Mouse (Mus musculus) CD4-positive naive resting alpha-beta T cell, adult 57 days (primary cell): ENCODE measurements around the gene Hist1h1t. TPM values are rescaled to one million over a fixed set of nuclear protein-coding genes. Genes with fewer than 3 reads are reported as not detected.

Source experiments
- total RNA-seq: library from RNA; stranded (reverse); gene quantifications from one replicate; pipeline ENCODE4 v1.2.4, GENCODE M21; 2023

Hist1h1t gene
- total RNA-seq = not detected

DNA sequence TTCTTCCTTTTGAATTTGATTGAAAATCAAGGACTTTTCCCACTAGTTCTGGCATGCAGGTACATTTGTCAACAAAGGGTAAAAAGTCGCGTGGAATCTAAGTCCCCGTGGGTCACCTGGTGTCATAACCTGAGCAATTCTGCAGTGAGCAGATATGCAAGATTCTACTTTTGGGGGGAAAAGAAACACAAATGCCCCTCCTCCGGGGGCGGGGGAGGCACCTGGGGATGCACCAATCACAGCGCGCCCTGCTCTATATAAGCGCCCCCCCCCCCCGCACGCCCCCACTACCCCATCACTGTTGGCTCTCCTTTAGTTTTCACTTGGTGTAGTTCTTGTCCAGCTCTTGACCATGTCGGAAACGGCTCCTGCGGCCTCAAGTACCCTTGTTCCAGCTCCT lies at the start of gene Hist1h1t:
TSS of gene Hist1h1t (plus strand) at position 301 of the 400 bp plus-strand sequence.

DNA sequence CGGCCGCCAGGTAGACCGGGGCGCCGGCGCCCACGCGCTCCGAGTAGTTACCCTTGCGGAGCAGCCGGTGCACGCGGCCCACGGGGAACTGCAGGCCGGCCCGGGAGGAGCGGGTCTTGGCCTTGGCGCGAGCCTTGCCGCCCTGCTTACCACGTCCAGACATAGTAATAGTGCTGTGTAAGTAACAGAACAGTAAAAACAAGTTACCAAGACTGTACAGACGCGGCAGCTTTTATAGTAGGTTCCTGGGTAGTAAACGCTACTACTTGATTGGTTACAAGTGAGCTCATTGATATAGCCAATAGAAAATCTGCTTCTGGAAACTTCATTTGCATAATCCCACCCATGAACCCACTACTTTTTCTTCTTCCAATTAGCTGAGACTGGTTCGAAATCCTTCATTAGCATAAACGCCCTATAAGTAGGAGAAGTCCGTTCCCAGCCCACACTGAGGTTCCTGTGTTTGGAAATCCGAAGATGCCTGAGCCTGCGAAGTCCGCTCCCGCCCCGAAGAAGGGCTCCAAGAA lies 11.8 kb upstream of the Hist1h1t start, which contains the start of the genes Hist1h2ac and Hist1h2bc:
TSS of gene Hist1h2ac (minus strand) at position 194 of the 527 bp plus-strand sequence.
TSS of gene Hist1h2bc (plus strand) at position 445 of the 527 bp plus-strand sequence.

DNA sequence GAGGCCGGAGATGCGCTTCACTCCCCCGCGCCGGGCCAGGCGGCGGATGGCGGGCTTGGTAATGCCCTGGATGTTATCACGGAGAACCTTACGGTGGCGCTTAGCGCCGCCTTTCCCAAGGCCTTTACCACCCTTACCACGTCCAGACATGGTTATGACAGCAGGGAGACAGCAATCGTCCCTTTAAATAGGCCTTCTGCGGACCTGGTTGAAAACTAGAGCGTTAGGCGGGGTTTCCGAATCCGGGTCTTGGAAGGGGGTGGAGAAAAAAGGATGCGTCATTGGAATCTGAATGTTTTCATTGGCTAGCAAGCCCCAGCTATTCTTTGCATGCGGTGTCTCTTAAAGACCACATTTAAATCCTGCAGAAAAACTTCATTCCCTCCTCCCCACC lies 2.7 kb downstream of the Hist1h1t start, which contains the start of gene Hist1h4c:
TSS of gene Hist1h4c (minus strand) at position 155 of the 394 bp plus-strand sequence.

DNA sequence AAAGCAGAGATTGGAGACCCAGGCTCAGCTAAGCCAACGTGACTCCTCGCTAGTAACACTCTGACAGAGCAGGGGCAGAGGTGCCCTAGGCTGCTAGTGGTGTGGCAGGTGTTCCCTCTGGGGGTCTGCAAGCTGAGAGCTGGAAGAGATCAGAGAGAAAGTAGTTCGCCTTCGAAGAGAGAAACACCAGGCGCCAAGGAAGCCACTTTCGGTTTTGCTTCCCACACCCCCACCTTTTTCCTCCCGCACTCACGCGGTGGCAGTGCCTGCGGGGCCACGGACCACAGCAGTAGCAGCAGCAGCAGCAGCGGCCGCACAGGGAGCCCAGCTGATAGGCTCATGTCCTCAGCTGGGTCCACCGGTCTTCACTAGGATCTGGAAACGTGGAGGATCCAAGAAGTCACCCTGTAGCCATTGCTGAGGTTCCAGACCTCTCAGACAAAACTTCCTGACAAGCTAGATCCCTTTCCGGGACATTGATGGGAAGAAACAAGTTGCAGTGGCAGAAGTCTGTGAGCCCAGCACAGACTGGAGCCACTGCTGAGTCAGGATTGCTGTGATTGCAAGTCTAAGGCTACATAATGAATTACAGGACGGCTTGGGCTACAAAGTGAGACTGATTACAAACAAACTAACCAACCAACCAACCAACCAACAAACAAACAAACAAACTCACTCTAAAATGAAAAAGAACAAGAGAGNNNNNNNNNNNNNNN lies 14.9 kb downstream of the Hist1h1t start, which contains the start of gene Hfe:
TSS of gene Hfe (minus strand) at position 481 of the 716 bp plus-strand sequence.

DNA sequence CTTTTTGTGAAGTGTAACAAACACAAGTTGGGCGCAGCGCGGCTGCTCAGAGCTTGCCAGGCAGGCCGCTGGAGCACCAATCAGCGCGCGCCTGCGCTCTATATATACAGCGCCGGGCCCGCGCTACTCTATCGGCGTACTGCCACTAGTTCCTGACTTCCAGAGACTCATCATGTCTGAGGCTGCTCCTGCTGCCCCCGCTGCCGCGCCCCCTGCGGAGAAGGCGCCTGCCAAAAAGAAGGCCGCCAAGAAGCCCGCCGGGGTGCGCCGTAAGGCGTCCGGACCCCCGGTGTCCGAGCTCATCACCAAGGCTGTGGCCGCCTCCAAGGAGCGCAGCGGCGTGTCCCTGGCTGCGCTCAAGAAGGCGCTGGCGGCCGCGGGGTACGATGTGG lies 43.1 kb downstream of the Hist1h1t start, which contains the start of gene Hist1h1c:
TSS of gene Hist1h1c (plus strand) at position 132 of the 392 bp plus-strand sequence.

DNA sequence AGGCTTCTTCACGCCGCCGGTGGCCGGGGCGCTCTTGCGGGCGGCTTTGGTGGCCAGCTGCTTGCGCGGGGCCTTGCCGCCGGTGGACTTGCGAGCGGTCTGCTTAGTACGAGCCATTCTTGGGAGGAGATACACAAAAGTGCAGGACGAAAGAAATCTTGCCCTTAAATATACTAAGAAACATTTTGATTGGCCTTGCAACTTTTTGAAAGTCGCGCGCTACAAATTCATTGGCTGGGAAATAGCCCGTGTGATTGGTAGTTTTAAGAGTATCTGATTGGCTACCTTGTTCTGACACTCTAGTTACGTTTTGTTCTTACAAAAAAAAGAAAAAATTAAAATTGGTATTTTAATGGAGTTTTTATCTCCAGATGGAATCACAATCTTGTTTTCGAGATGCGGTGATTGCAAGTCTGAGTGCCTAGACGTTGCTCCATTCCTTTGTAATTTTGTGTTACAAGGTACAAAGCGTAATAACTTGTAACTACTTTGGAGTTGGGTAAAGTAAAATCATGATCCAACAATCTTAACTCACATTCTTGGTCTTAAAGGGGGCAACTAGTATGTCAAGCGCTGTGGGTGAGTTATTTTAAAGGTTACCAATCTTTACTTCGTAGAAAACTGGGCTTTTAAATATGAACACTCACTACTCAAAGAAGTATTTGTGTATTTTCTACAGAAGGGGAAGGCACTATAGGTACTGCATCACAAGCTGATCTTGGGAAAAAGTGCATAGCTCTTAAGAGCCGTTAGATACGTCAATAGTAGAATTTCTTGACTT lies 50.0 kb downstream of the Hist1h1t start, which contains the start of gene Hist1h3c:
TSS of gene Hist1h3c (minus strand) at position 222 of the 781 bp plus-strand sequence.

Other genes with a start within 250 kb of the Hist1h1t start
- not detected for gene Btn1a1, start 229.9 kb upstream of the Hist1h1t start, total RNA-seq
- gene Btn2a2, start 207.0 kb upstream of the Hist1h1t start, total RNA-seq = not detected
- gene Hist1h4h, start 164.8 kb upstream of the Hist1h1t start, total RNA-seq = 194 TPM
- gene Hist1h2af, start 161.9 kb upstream of the Hist1h1t start, total RNA-seq = 10.1 TPM
- gene Hist1h3g, start 160.4 kb upstream of the Hist1h1t start, total RNA-seq = not detected
- 4.1 TPM for gene Hist1h2bh, start 152.4 kb upstream of the Hist1h1t start, total RNA-seq
- gene Hist1h3f, start 151.8 kb upstream of the Hist1h1t start, total RNA-seq = 49.5 TPM
- gene Hist1h4f, start 144.2 kb upstream of the Hist1h1t start, total RNA-seq = 34.0 TPM
- gene Hist1h1d, start 142.6 kb upstream of the Hist1h1t start, total RNA-seq = 5.9 TPM
- 112 TPM for gene Hist1h3e, start 133.4 kb upstream of the Hist1h1t start, total RNA-seq
- 7.7 TPM for gene Hist1h2ae, start 124.6 kb upstream of the Hist1h1t start, total RNA-seq
- 132 TPM for gene Hist1h2bg, start 124.4 kb upstream of the Hist1h1t start, total RNA-seq
- gene Hist1h2bf, start 121.6 kb upstream of the Hist1h1t start, total RNA-seq = 76.2 TPM
- gene Hist1h2ad, start 121.4 kb upstream of the Hist1h1t start, total RNA-seq = 2.4 TPM
- gene Hist1h3d, start 120.1 kb upstream of the Hist1h1t start, total RNA-seq = 2.3 TPM
- 124 TPM for gene Hist1h4d, start 114.2 kb upstream of the Hist1h1t start, total RNA-seq
- gene Hist1h2be, start 74.7 kb upstream of the Hist1h1t start, total RNA-seq = 10.8 TPM
- 135 TPM for gene Hist1h1e, start 73.3 kb upstream of the Hist1h1t start, total RNA-seq
- 8.0 TPM for gene Hist1h2ac, start 11.9 kb upstream of the Hist1h1t start, total RNA-seq
- gene Hist1h2bc, start 11.6 kb upstream of the Hist1h1t start, total RNA-seq = 12.8 TPM
- gene Hist1h4c, start 2.6 kb downstream of the Hist1h1t start, total RNA-seq = 109 TPM
- gene Hfe, start 15.0 kb downstream of the Hist1h1t start, total RNA-seq = 4.6 TPM
- gene Hist1h1c, start 43.0 kb downstream of the Hist1h1t start, total RNA-seq = 627 TPM
- 6.9 TPM for gene Hist1h3c, start 49.8 kb downstream of the Hist1h1t start, total RNA-seq
- 12.3 TPM for gene Hist1h2bb, start 50.9 kb downstream of the Hist1h1t start, total RNA-seq
- 12.8 TPM for gene Hist1h2ab, start 55.3 kb downstream of the Hist1h1t start, total RNA-seq
- gene Hist1h3b, start 56.5 kb downstream of the Hist1h1t start, total RNA-seq = 15.6 TPM
- gene Hist1h4b, start 61.2 kb downstream of the Hist1h1t start, total RNA-seq = 29.3 TPM
- gene Hist1h4a, start 65.4 kb downstream of the Hist1h1t start, total RNA-seq = 93.4 TPM
- gene Hist1h3a, start 66.6 kb downstream of the Hist1h1t start, total RNA-seq = 100 TPM
- gene Hist1h1a, start 67.9 kb downstream of the Hist1h1t start, total RNA-seq = 22.0 TPM
- gene Trim38, start 74.1 kb downstream of the Hist1h1t start, total RNA-seq = not detected
- gene Slc17a2, start 111.2 kb downstream of the Hist1h1t start, total RNA-seq = not detected
- not detected for gene Slc17a3, start 143.6 kb downstream of the Hist1h1t start, total RNA-seq
- not detected for gene Slc17a1, start 171.9 kb downstream of the Hist1h1t start, total RNA-seq
- not detected for gene Slc17a4, start 219.2 kb downstream of the Hist1h1t start, total RNA-seq
- not detected for gene Hist1h2ba, start 238.3 kb downstream of the Hist1h1t start, total RNA-seq
- gene Hist1h2aa, start 238.6 kb downstream of the Hist1h1t start, total RNA-seq = not detected